Mouse (Mus musculus) MEL-GATA-1-ER (cell line): ENCODE data around the gene Msrb1.
"Not testable (repeated sequence)": the region's sequence is repeated elsewhere in the genome, so short reads cannot be mapped to it uniquely, and the experiment has no call there.

Source experiments
- DNase-seq: peaks from one replicate; pipeline ENCODE4 v3.0.0-alpha.2; 2012; ENCODE audit warnings: low read depth; ENCODE audit errors: extremely low read depth

The Msrb1 gene

GRCm38 (mm10) chr17:24736330-24737051, at the start of gene Msrb1:
Gene Msrb1 (plus strand): TSS chr17:24736642.
- peak; percentile 97 for DNase-seq

DNA sequence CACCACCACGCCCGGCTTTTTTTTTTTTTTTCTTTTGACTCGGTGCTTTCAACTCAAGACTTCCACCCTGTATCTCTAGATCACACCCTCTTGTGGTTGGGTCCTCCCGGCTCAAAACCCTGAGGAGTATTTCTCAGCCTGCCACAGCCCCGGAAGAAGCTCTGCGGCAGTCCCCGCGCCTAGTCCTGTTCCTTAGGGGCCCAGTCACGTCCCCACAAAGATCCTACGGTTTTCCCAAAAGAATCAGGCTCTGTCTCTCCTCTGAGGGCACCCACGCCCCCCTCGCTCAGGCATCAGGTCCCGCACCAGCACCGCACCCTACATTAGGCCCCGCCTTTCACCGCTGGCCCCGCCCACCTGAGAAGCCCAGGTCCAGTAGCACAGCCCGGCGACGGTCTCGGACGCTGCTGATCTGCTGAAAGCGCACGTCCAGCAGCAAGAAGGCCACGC, 49.3 kb upstream of the Msrb1 start:
- peak; percentile 76 for DNase-seq

DNA sequence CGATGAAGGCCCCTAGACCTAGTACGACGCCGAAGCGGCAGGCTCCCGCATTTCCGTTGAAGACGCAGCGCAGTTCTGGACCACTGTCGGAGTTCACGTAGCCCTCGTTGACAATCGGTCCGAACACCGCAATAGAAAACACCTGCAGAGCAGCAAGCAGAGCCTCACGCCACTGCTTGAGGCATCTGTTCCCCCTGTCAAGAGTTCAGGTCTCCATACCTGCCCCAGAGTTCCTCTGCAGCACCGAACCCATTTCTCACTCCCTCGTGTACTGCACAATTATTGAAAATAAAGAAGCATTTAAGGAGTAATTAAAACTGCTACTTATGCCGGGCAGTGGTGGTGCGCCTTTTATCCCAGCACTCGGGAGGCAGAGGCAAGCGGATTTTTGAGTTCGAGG, 48.8 kb upstream of the Msrb1 start:
- DNase-seq: no peak

- DNase-seq: no peak
These were observed 47.0 kb upstream of the Msrb1 start, which contains the start of gene Syngr3 for GRCm38 (mm10) chr17:24689251-24690081. Gene Syngr3 (minus strand): TSS chr17:24689955.

GRCm38 (mm10) chr17:24692385-24692784, 44.1 kb upstream of the Msrb1 start:
- DNase-seq: peak; percentile 33

- DNase-seq: no peak
These were observed 41.0 kb upstream of the Msrb1 start for GRCm38 (mm10) chr17:24695326-24696010.

GRCm38 (mm10) chr17:24696011-24696697, 40.3 kb upstream of the Msrb1 start, which contains the start of the genes Gfer and Noxo1:
Gene Gfer (minus strand): TSS chr17:24696156.
Gene Noxo1 (plus strand): TSS chr17:24696234.
- peak; percentile 33 for DNase-seq

DNA sequence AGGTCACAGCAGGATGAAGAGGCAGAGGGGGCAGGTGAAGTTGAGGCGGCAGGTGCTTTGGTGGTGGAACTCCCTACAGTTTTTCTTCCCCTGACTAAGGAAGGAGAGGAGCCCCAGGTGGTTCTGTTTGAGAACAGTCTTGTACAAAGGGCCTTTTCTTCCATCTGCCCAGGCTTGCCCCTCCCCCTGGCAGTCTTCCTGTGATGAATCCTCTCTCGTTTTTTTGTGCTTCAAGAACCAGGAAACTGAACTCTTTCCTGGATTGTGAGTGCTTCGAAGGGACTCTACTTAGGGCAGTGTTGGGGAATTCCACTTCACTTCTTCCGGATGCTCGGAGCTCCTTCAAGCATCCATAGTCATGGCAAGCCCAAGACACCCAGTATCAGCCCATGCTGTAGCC, 38.5 kb upstream of the Msrb1 start:
- DNase-seq: no peak

GRCm38 (mm10) chr17:24698715-24699114, 37.7 kb upstream of the Msrb1 start:
- no peak for DNase-seq

GRCm38 (mm10) chr17:24699473-24699872, 37.0 kb upstream of the Msrb1 start:
- no peak for DNase-seq

- no peak for DNase-seq
These were observed 35.2 kb upstream of the Msrb1 start for GRCm38 (mm10) chr17:24701251-24701650.

GRCm38 (mm10) chr17:24705821-24706220, 30.6 kb upstream of the Msrb1 start:
- no peak for DNase-seq

- DNase-seq: peak; percentile 82
These were observed 29.3 kb upstream of the Msrb1 start, which contains the start of gene Tbl3 for GRCm38 (mm10) chr17:24706982-24707800. Gene Tbl3 (minus strand): TSS chr17:24707660.

DNA sequence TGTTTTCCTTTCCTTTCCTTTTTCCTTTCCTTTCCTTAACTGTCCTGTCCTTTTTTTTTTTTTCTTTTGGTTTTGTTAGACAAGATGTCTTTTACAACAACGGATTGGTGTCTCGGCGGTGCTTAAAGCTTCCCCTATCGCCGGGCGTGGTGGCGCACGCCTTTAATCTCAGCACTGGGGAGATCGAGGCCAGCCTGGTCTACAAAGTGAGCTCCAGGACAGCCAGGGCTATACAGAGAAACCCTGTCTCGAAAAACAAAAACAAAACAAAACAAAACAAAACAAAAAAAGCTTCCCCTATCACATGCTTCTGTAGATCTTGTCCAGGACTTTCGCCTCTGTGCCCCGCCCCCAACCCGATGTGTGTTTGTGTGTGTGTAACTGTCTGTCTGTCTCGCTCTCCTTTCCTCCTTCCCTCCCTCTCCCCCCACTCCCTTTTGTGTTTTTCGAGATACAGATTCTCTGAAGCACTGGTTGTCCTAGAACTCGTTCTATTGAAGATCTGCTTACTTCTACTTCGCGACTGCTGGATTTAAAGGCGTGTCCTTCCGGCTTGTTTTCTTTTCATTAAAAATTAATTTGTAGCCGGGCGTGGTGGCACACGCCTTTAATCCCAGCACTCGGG, 28.5 kb upstream of the Msrb1 start:
- peak; percentile 32 for DNase-seq

- peak; percentile 58 for DNase-seq
These were observed 27.8 kb upstream of the Msrb1 start for GRCm38 (mm10) chr17:24708646-24709045.

GRCm38 (mm10) chr17:24715556-24715955, 20.9 kb upstream of the Msrb1 start:
- no peak for DNase-seq

GRCm38 (mm10) chr17:24716166-24716682, 20.2 kb upstream of the Msrb1 start:
- DNase-seq: no peak

GRCm38 (mm10) chr17:24717943-24718342, 18.5 kb upstream of the Msrb1 start, which contains the start of the genes Rnf151 and Rps2:
Gene Rnf151 (minus strand): TSS chr17:24718063.
Gene Rps2 (plus strand): TSS chr17:24718116.
- DNase-seq: no peak

- not testable (repeated sequence) for DNase-seq
These were observed 17.5 kb upstream of the Msrb1 start for GRCm38 (mm10) chr17:24718938-24719337.
